Mouse (Mus musculus) CD4-positive, CD25-positive, alpha-beta regulatory T cell, adult 9 weeks (primary cell): ENCODE data around the gene Vmn1r49. TPM values are rescaled to one million over a fixed set of nuclear protein-coding genes. Genes with fewer than 3 reads are reported as not detected.

ENCODE experiments used
- polyA plus RNA-seq: library from polyadenylated mRNA; unstranded; fragments of 100-300 nt; shearing (Covaris generic); gene quantifications from one replicate; pipeline ENCODE4 v1.2.1, GENCODE M21; 2017

Vmn1r49 gene
- 0.04 TPM for polyA plus RNA-seq

GRCm38 (mm10) chr6:90078406-90078805, at the start of gene Vmn1r49:
Vmn1r49 (minus strand) TSS chr6:90078506.

GRCm38 (mm10) chr6:90122296-90122695, 44.0 kb upstream of the Vmn1r49 start, which contains the start of gene Vmn1r51:
Vmn1r51 (plus strand) TSS chr6:90122596.

GRCm38 (mm10) chr6:90101130-90101529, 22.8 kb upstream of the Vmn1r49 start, which contains the start of gene Vmn1r50:
Vmn1r50 (plus strand) TSS chr6:90101430.

GRCm38 (mm10) chr6:90036741-90037140, 41.6 kb downstream of the Vmn1r49 start, which contains the start of gene Vmn1r48:
Vmn1r48 (minus strand) TSS chr6:90036841.

Other genes with a start within 250 kb of the Vmn1r49 start
- gene Vmn1r42, start 202.1 kb downstream of the Vmn1r49 start, polyA plus RNA-seq: not detected
- 0.17 TPM for gene Vmn1r43, start 202.1 kb downstream of the Vmn1r49 start, polyA plus RNA-seq
- gene Vmn1r44, start 194.8 kb downstream of the Vmn1r49 start, polyA plus RNA-seq: not detected
- not detected for gene Vmn1r45, start 137.9 kb downstream of the Vmn1r49 start, polyA plus RNA-seq
- 0.02 TPM for gene Vmn1r46, start 109.2 kb downstream of the Vmn1r49 start, polyA plus RNA-seq
- gene Vmn1r47, start 62.4 kb downstream of the Vmn1r49 start, polyA plus RNA-seq: not detected
- not detected for gene Vmn1r48, start 41.7 kb downstream of the Vmn1r49 start, polyA plus RNA-seq
- gene Vmn1r50, start 22.9 kb upstream of the Vmn1r49 start, polyA plus RNA-seq: not detected
- gene Vmn1r51, start 44.1 kb upstream of the Vmn1r49 start, polyA plus RNA-seq: not detected
- gene Vmn1r52, start 96.3 kb upstream of the Vmn1r49 start, polyA plus RNA-seq: not detected
- not detected for gene V1ra8, start 124.3 kb upstream of the Vmn1r49 start, polyA plus RNA-seq
- gene Vmn1r53, start 145.9 kb upstream of the Vmn1r49 start, polyA plus RNA-seq: not detected
- gene Vmn1r54, start 167.8 kb upstream of the Vmn1r49 start, polyA plus RNA-seq: not detected
- not detected for gene BC048671, start 222.7 kb upstream of the Vmn1r49 start, polyA plus RNA-seq
- gene Chst13, start 246.7 kb upstream of the Vmn1r49 start, polyA plus RNA-seq: not detected